29 mouse cellular contexts compared by ENCODE assay signal in genomic region chr12:66734536-66734935, GRCm38 (mm10).
A peak's percentile ranks its signal among the peaks of the same experiment; 100 is the strongest.
DNase-seq lines count a peak whose midpoint lies in the region; ATAC-seq and TF ChIP-seq lines count a peak whose summit lies in the region.
"Had no signal": no experiment of that assay in that cellular context is flagged by ENCODE, and none has a peak within 500 bp of the region (broad histone marks: within the 10 kb centered on the region; RNA-seq: fewer than 3 reads in every experiment).

No protein-coding gene starts in this region.

- 58% methylated on average over 3 of the region's 3 CpGs for WGBS in kidney, postnatal 0 days
- WGBS in kidney, embryonic 15.5 days, result 64% methylated on average over 3 of the region's 3 CpGs
- WGBS in hindbrain, embryonic 11.5 days, result 75% methylated on average over 3 of the region's 3 CpGs

- ATAC-seq in kidney, postnatal 0 days (replicated peaks; ENCODE audit: low FRiP score, low read depth), result no peak
- ATAC-seq in kidney, embryonic 15.5 days (replicated peaks; ENCODE audit: low FRiP score), result no peak
- no peak for ATAC-seq in hindbrain, embryonic 11.5 days (ENCODE audit: low FRiP score)
- ATAC-seq: CD4-positive, CD25-positive, alpha-beta regulatory T cell, adult 4 months; forebrain, embryonic 14.5 days; intestine, postnatal 0 days had no signal

- no peaks in the 10 kb centered on the region for H3K36me3 ChIP-seq in kidney, postnatal 0 days (ENCODE audit: insufficient read depth, low read length)
- H3K36me3 ChIP-seq in kidney, embryonic 15.5 days, result no peaks in the 10 kb centered on the region
- H3K36me3 ChIP-seq in hindbrain, embryonic 11.5 days (ENCODE audit: control insufficient read depth, insufficient read depth, low read length), result no peaks in the 10 kb centered on the region
- H3K36me3 ChIP-seq: hindbrain, embryonic 13.5 days; limb, embryonic 12.5 days; liver, embryonic 15.5 days; lung, embryonic 15.5 days; midbrain, embryonic 12.5 days; neural tube, embryonic 12.5 days had no signal

- H3K4me1 ChIP-seq in kidney, postnatal 0 days (replicated peaks; ENCODE audit: insufficient read depth, low read length), result no peaks in the 10 kb centered on the region
- no peaks in the 10 kb centered on the region for H3K4me1 ChIP-seq in kidney, embryonic 15.5 days
- H3K4me1 ChIP-seq in hindbrain, embryonic 11.5 days (replicated peaks; ENCODE audit: control insufficient read depth, insufficient read depth, low read length), result no peaks in the 10 kb centered on the region
- H3K4me1 ChIP-seq: hindbrain, embryonic 13.5 days; limb, embryonic 12.5 days; liver, embryonic 15.5 days; lung, embryonic 15.5 days; midbrain, embryonic 12.5 days; neural tube, embryonic 12.5 days had no signal

- peak; percentile 1 for DNase-seq in kidney, postnatal 0 days (ENCODE audit: low spot score)
- DNase-seq in 416B (ENCODE audit: low read depth), result peak; percentile 91
- peak; percentile 57 for DNase-seq in Muller cell, postnatal 12 days (ENCODE audit: inconsistent ontology term)
- DNase-seq in telencephalon, adult 2 months (ENCODE audit: low read depth, low spot score), result peak; percentile 9
- DNase-seq in hindbrain, embryonic 11.5 days (ENCODE audit: low spot score), result no peak
- DNase-seq: cerebellum, adult 8-10 months; cerebellum, postnatal 36 days; gastrocnemius, adult 2 months; gastrocnemius, postnatal 36 days; heart, adult 18-20 months; heart, postnatal 36 days; kidney, adult 9 months; kidney, postnatal 25 days; right cerebral cortex, postnatal 25 days; thymus, adult 2 months; thymus, postnatal 36 days had no signal

- no peaks in the 10 kb centered on the region for H3K27me3 ChIP-seq in kidney, postnatal 0 days (ENCODE audit: insufficient read depth, low read length)
- H3K27me3 ChIP-seq in kidney, embryonic 15.5 days, result no peaks in the 10 kb centered on the region
- H3K27me3 ChIP-seq in hindbrain, embryonic 11.5 days (ENCODE audit: control insufficient read depth, insufficient read depth, low read length), result no peaks in the 10 kb centered on the region
- H3K27me3 ChIP-seq: hindbrain, embryonic 13.5 days; limb, embryonic 12.5 days; liver, embryonic 15.5 days; lung, embryonic 15.5 days; midbrain, embryonic 12.5 days; neural tube, embryonic 12.5 days had no signal

- TF ChIP-seq CTCF in kidney, postnatal 0 days (IDR thresholded peaks at IDR 0.05; ENCODE audit: low read depth), result no peak

- H3K27ac ChIP-seq in kidney, postnatal 0 days, result no peak overlapping the region
- H3K27ac ChIP-seq in kidney, embryonic 15.5 days, result no peak overlapping the region
- H3K27ac ChIP-seq in hindbrain, embryonic 11.5 days (ENCODE audit: low read depth, low read length), result no peak overlapping the region
- H3K27ac ChIP-seq: gastrocnemius, adult 2 months; hindbrain, embryonic 13.5 days; limb, embryonic 12.5 days; liver, embryonic 15.5 days; lung, embryonic 15.5 days; midbrain, embryonic 12.5 days; neural tube, embryonic 12.5 days; stomach, postnatal 0 days had no signal

- no peak overlapping the region for H3K4me2 ChIP-seq in kidney, postnatal 0 days (ENCODE audit: low read length)
- no peak overlapping the region for H3K4me2 ChIP-seq in kidney, embryonic 15.5 days
- H3K4me2 ChIP-seq in hindbrain, embryonic 11.5 days (replicated peaks; ENCODE audit: low read depth, low read length), result no peak overlapping the region
- H3K4me2 ChIP-seq: heart, embryonic 11.5 days; hindbrain, embryonic 13.5 days; limb, embryonic 12.5 days; liver, embryonic 15.5 days; lung, embryonic 15.5 days; midbrain, embryonic 12.5 days; neural tube, embryonic 12.5 days had no signal

- H3K4me3 ChIP-seq in kidney, postnatal 0 days (replicated peaks; ENCODE audit: low read depth, low read length), result no peak overlapping the region
- no peak overlapping the region for H3K4me3 ChIP-seq in kidney, embryonic 15.5 days (replicated peaks)
- H3K4me3 ChIP-seq in hindbrain, embryonic 11.5 days (ENCODE audit: low read depth, low read length), result no peak overlapping the region
- H3K4me3 ChIP-seq: gastrocnemius, adult 2 months; hindbrain, embryonic 13.5 days; limb, embryonic 12.5 days; liver, embryonic 15.5 days; lung, embryonic 15.5 days; midbrain, embryonic 12.5 days; myocyte; neural tube, embryonic 12.5 days had no signal

- no peaks in the 10 kb centered on the region for H3K9me3 ChIP-seq in kidney, postnatal 0 days (replicated peaks; ENCODE audit: low read length)
- H3K9me3 ChIP-seq in kidney, embryonic 15.5 days (replicated peaks), result no peaks in the 10 kb centered on the region
- no peaks in the 10 kb centered on the region for H3K9me3 ChIP-seq in hindbrain, embryonic 11.5 days (ENCODE audit: control insufficient read depth, low read length)
- H3K9me3 ChIP-seq: hindbrain, embryonic 13.5 days; limb, embryonic 12.5 days; liver, embryonic 15.5 days; lung, embryonic 15.5 days; midbrain, embryonic 12.5 days; neural tube, embryonic 12.5 days had no signal

- no peak overlapping the region for H3K9ac ChIP-seq in kidney, postnatal 0 days (ENCODE audit: low read depth, low read length)
- no peak overlapping the region for H3K9ac ChIP-seq in kidney, embryonic 15.5 days
- no peak overlapping the region for H3K9ac ChIP-seq in hindbrain, embryonic 11.5 days (ENCODE audit: low read depth, low read length)
- H3K9ac ChIP-seq: hindbrain, embryonic 13.5 days; limb, embryonic 12.5 days; liver, embryonic 15.5 days; lung, embryonic 15.5 days; midbrain, embryonic 12.5 days; neural tube, embryonic 12.5 days had no signal
